Mouse (Mus musculus) midbrain, embryonic 10.5 days (tissue): ENCODE results near the gene Gm7697. TPM values are rescaled to one million over a fixed set of nuclear protein-coding genes. Genes with fewer than 3 reads are reported as not detected.

Experiments
- polyA plus RNA-seq: library from polyadenylated mRNA; unstranded; fragments of >200 nt; fragmentation: Nextera tagmentation; extraction: Ambion mirVana; gene quantifications from 2 replicates; pipeline ENCODE4 v1.2.1, GENCODE M21; 2016

Gene Gm7697
- polyA plus RNA-seq, 1 experiment from 2014 or later = not detected

Other genes starting within 250 kb of the Gm7697 start
- gene Gm9495, start 69.4 kb downstream of the Gm7697 start, polyA plus RNA-seq = not detected in 2 replicates
- 34.7 and 37.0 TPM in 2 replicates for gene Zfp868, start 102.6 kb upstream of the Gm7697 start, polyA plus RNA-seq
- 2.2 and 3.2 TPM in 2 replicates for gene Zfp964, start 131.5 kb upstream of the Gm7697 start, polyA plus RNA-seq
- gene Zfp869, start 187.7 kb upstream of the Gm7697 start, polyA plus RNA-seq = 32.1 and 33.6 TPM in 2 replicates
- gene Zfp963, start 227.0 kb upstream of the Gm7697 start, polyA plus RNA-seq = 6.1 and 6.9 TPM in 2 replicates